Comparison of ENCODE assay signal across 10 mouse cellular contexts in genomic region chr6:124719354-124719978, GRCm38 (mm10). TPM values are rescaled to one million over a fixed set of nuclear protein-coding genes. Genes with fewer than 3 reads are reported as not detected.
DNase-seq lines count a peak whose midpoint lies in the region; ATAC-seq lines count a peak whose summit lies in the region.
"Had no signal": no experiment of that assay in that cellular context is flagged by ENCODE, and none has a peak within 500 bp of the region (broad histone marks: within the 10 kb centered on the region; RNA-seq: fewer than 3 reads in every experiment).

No protein-coding gene starts in this region.

- 50% methylated on average over 7 of the region's 7 CpGs for WGBS in lung, embryonic 15.5 days
- 53% methylated on average over 7 of the region's 7 CpGs for WGBS in intestine, embryonic 14.5 days

- no peaks in the 10 kb centered on the region; the same call in 1 of the 2 replicates for H3K4me1 ChIP-seq in lung, embryonic 15.5 days
- H3K4me1 ChIP-seq in intestine, embryonic 14.5 days (replicated peaks; ENCODE audit: control insufficient read depth, insufficient read depth, low read length): no peaks in the 10 kb centered on the region

- H3K9ac ChIP-seq in lung, embryonic 15.5 days: peak overlapping the region; percentile 39
- H3K9ac ChIP-seq in intestine, embryonic 14.5 days (ENCODE audit: low read length): peak overlapping the region; percentile 65
- H3K9ac ChIP-seq: midbrain, embryonic 13.5 days had no signal

- H3K4me2 ChIP-seq in lung, embryonic 15.5 days: peak overlapping the region; percentile 55
- H3K4me2 ChIP-seq in intestine, embryonic 14.5 days (ENCODE audit: low read length): peak overlapping the region; percentile 42
- H3K4me2 ChIP-seq: midbrain, embryonic 13.5 days had no signal

- peak overlapping the region; percentile 44 for H3K4me3 ChIP-seq in lung, embryonic 15.5 days
- peak overlapping the region; percentile 37 for H3K4me3 ChIP-seq in intestine, embryonic 14.5 days (ENCODE audit: low read depth, low read length)
- H3K4me3 ChIP-seq: midbrain, embryonic 13.5 days had no signal

- H3K9me3 ChIP-seq in lung, embryonic 15.5 days: no peaks in the 10 kb centered on the region
- H3K9me3 ChIP-seq in intestine, embryonic 14.5 days (ENCODE audit: control insufficient read depth, low read length): no peaks in the 10 kb centered on the region
- H3K9me3 ChIP-seq: midbrain, embryonic 13.5 days had no signal

- ATAC-seq in lung, embryonic 15.5 days (ENCODE audit: borderline replicate concordance, extremely low read depth, low FRiP score, low TSS enrichment): no peak
- peak; percentile 17; the same call in 1 of the 2 replicates for ATAC-seq in intestine, embryonic 14.5 days (replicated peaks; ENCODE audit: low FRiP score, low TSS enrichment, low read depth)
- peak; percentile 17 for ATAC-seq in megakaryocyte progenitor cell, adult 5-6 weeks (replicated peaks; ENCODE audit: poor library complexity)
- ATAC-seq: midbrain, embryonic 13.5 days had no signal

- H3K27ac ChIP-seq in lung, embryonic 15.5 days: peak overlapping the region; percentile 90
- peak overlapping the region; percentile 83 for H3K27ac ChIP-seq in intestine, embryonic 14.5 days (ENCODE audit: low read depth)
- H3K27ac ChIP-seq: midbrain, embryonic 13.5 days had no signal

- peaks cover 27% of the 10 kb centered on the region for H3K36me3 ChIP-seq in lung, embryonic 15.5 days
- H3K36me3 ChIP-seq in intestine, embryonic 14.5 days (ENCODE audit: control insufficient read depth, insufficient read depth, low read length): peaks cover 33% of the 10 kb centered on the region

- peak; percentile 4 for DNase-seq in cerebellum, adult 9-11 months
- DNase-seq in cerebellum, adult 18-20 months: no peak
- DNase-seq in lung, postnatal 10 days: no peak
- DNase-seq in intestine, embryonic 14.5 days (ENCODE audit: low spot score): no peak
- DNase-seq in left cerebral cortex, adult 11 months (ENCODE audit: low spot score): no peak
- DNase-seq in thymus, postnatal 10 days (ENCODE audit: low spot score in 2 of 2): no peak
- DNase-seq: cerebellum, adult 2 months had no signal

- no peaks in the 10 kb centered on the region for H3K27me3 ChIP-seq in lung, embryonic 15.5 days
- no peaks in the 10 kb centered on the region for H3K27me3 ChIP-seq in intestine, embryonic 14.5 days (replicated peaks; ENCODE audit: control insufficient read depth, insufficient read depth, low read length)
- H3K27me3 ChIP-seq: midbrain, embryonic 13.5 days had no signal

RNA-seq across cellular contexts. Expression of gene Phb2, which starts 7.3 kb away (rescaled TPM):
- 327 and 340 TPM in 2 replicates for polyA plus RNA-seq in lung, embryonic 15.5 days (2015; fragmentation: Nextera tagmentation; extraction: Ambion mirVana)
- polyA plus RNA-seq in intestine, embryonic 14.5 days (2014; fragmentation: Nextera tagmentation; extraction: Ambion mirVana): 414 and 436 TPM in 2 replicates
- 229 and 271 TPM in 2 replicates for total RNA-seq in megakaryocyte progenitor cell, adult 5-6 weeks (2015)
- 335 and 374 TPM in 2 replicates for total RNA-seq in megakaryocyte progenitor cell, adult 5-6 weeks (2017)

RNA-seq across cellular contexts. Expression of gene Emg1, which starts 7.5 kb away (rescaled TPM):
- 199 and 200 TPM in 2 replicates for polyA plus RNA-seq in lung, embryonic 15.5 days (2015; fragmentation: Nextera tagmentation; extraction: Ambion mirVana)
- polyA plus RNA-seq in intestine, embryonic 14.5 days (2014; fragmentation: Nextera tagmentation; extraction: Ambion mirVana): 248 and 249 TPM in 2 replicates
- 204 and 205 TPM in 2 replicates for total RNA-seq in megakaryocyte progenitor cell, adult 5-6 weeks (2015)
- 304 and 317 TPM in 2 replicates for total RNA-seq in megakaryocyte progenitor cell, adult 5-6 weeks (2017)

RNA-seq across cellular contexts. Expression of gene Ptpn6, which starts 19.0 kb away (rescaled TPM):
- polyA plus RNA-seq in lung, embryonic 15.5 days (2015; fragmentation: Nextera tagmentation; extraction: Ambion mirVana): 17.3 and 24.3 TPM in 2 replicates
- polyA plus RNA-seq in intestine, embryonic 14.5 days (2014; fragmentation: Nextera tagmentation; extraction: Ambion mirVana): 11.7 and 14.1 TPM in 2 replicates
- 115 and 121 TPM in 2 replicates for total RNA-seq in megakaryocyte progenitor cell, adult 5-6 weeks (2015)
- total RNA-seq in megakaryocyte progenitor cell, adult 5-6 weeks (2017): 398 and 466 TPM in 2 replicates

RNA-seq across cellular contexts. Expression of gene Grcc10, which starts 21.7 kb away (rescaled TPM):
- polyA plus RNA-seq in lung, embryonic 15.5 days (2015; fragmentation: Nextera tagmentation; extraction: Ambion mirVana): 406 and 416 TPM in 2 replicates
- polyA plus RNA-seq in intestine, embryonic 14.5 days (2014; fragmentation: Nextera tagmentation; extraction: Ambion mirVana): 440 and 466 TPM in 2 replicates
- total RNA-seq in megakaryocyte progenitor cell, adult 5-6 weeks (2015): 171 and 179 TPM in 2 replicates
- total RNA-seq in megakaryocyte progenitor cell, adult 5-6 weeks (2017): 99.5 and 133 TPM in 2 replicates

RNA-seq across cellular contexts. Expression of gene Gm45234, which starts 36.4 kb away (rescaled TPM):
- not detected in 2 replicates for polyA plus RNA-seq in lung, embryonic 15.5 days (2015; fragmentation: Nextera tagmentation; extraction: Ambion mirVana)
- not detected in 2 replicates for polyA plus RNA-seq in intestine, embryonic 14.5 days (2014; fragmentation: Nextera tagmentation; extraction: Ambion mirVana)
- total RNA-seq in megakaryocyte progenitor cell, adult 5-6 weeks (2015): not detected in 2 replicates
- not detected in 2 replicates for total RNA-seq in megakaryocyte progenitor cell, adult 5-6 weeks (2017)
- polyA plus RNA-seq: cerebellum, adult 2 months; midbrain, embryonic 13.5 days had no signal
